8 mouse cellular contexts compared by ENCODE assay signal in the genomic region with DNA sequence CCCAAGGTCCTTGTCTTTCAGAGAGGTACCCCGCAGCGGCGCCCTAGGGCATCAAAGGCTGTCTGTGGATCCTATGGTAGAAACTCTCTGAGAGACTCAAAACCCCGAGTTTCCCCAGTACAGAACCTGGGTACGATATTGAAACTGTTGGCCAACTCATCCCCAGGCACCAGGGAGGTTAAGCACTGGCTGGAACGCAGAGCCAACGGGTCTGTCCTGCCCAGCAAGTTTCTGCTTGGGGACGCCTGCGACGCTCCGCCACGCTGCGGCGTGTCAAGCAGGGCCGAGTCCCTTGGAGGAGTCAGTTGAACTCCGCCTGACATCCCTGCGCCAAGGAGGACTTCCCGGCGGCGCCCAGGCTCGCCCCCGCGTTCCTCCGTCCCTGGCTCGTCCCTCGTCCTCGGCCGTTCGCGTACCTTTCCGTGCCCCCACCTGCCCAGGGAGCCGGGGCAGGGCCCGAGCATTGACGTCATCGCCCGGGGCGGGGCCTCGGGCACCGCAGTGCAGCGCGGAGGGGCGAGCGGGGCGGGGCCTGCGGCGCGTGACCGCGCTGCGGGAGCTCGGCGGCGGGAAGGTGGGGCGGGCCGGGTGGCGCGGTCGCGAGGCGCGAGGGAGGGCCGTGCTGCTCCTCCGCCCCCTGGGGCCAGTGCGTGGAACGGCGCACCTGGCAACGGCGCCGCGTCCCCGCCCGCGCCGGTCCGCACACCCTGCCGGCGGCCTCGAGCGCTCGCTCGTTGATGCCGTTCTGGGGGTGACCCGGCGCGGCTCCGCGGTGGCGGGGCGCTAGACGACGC. TPM values are rescaled to one million over a fixed set of nuclear protein-coding genes. Genes with fewer than 3 reads are reported as not detected.
A peak's percentile ranks its signal among the peaks of the same experiment; 100 is the strongest.
DNase-seq lines count a peak whose midpoint lies in the region; ATAC-seq lines count a peak whose summit lies in the region.

A gene (plus strand): TSS at position 577 of the 794 bp plus-strand sequence.

- H3K27me3 ChIP-seq in intestine, embryonic 16.5 days (replicated peaks; ENCODE audit: control insufficient read depth, insufficient read depth, low read length): peaks cover 3% of the 10 kb centered on the region; the same call in 1 of the 2 replicates

- peaks cover 14% of the 10 kb centered on the region for H3K4me1 ChIP-seq in intestine, embryonic 16.5 days (ENCODE audit: control insufficient read depth, insufficient read depth, low read length)

- peak within 1 kb of the TSS; percentile 84 for H3K9ac ChIP-seq in intestine, embryonic 16.5 days (ENCODE audit: low read depth, low read length)

- H3K4me2 ChIP-seq in intestine, embryonic 16.5 days (ENCODE audit: low read depth, low read length): peak within 1 kb of the TSS; percentile 95

- peak within 1 kb of the TSS; percentile 63 for H3K27ac ChIP-seq in intestine, embryonic 16.5 days (ENCODE audit: low read length)

- intact Hi-C loops in left cerebral cortex, postnatal 36 days (cut with DNase I): no loop called here

- peak within 1 kb of the TSS; percentile 82 for H3K4me3 ChIP-seq in intestine, embryonic 16.5 days (ENCODE audit: low read length)

- under 1% methylated on average over 83 of the region's 91 CpGs for WGBS in intestine, embryonic 16.5 days

- no peaks in the 10 kb centered on the region for H3K9me3 ChIP-seq in intestine, embryonic 16.5 days (ENCODE audit: control insufficient read depth, low read length)

- DNase-seq in adrenal gland, postnatal 25 days: peak; percentile 87
- peak; percentile 82 for DNase-seq in embryo, embryonic 11 days
- DNase-seq in gastrocnemius, postnatal 4 days (ENCODE audit: low spot score in 2 of 2): peak; percentile 39 to 50
- DNase-seq in left cerebral cortex, postnatal 36 days (ENCODE audit: low spot score in 2 of 2): peak; percentile 84 to 92
- peak; percentile 60 for DNase-seq in mesoderm, embryonic 11.5 days (ENCODE audit: low read depth, low spot score)
- DNase-seq in right cerebral cortex, postnatal 4 days: peak; percentile 78
- DNase-seq in yolk sac, embryonic 10.5 days (ENCODE audit: low spot score): peak; percentile 82

- H3K36me3 ChIP-seq in intestine, embryonic 16.5 days (ENCODE audit: control insufficient read depth, insufficient read depth, low read length): no peaks in the 10 kb centered on the region

- ATAC-seq in intestine, embryonic 16.5 days: peak; percentile 90

RNA-seq across cellular contexts. Expression of the gene that starts here (rescaled TPM):
- 8.6 and 9.8 TPM in 2 replicates for total RNA-seq in adrenal gland, postnatal 25 days (2021)
- total RNA-seq in gastrocnemius, postnatal 4 days (2021): 1 to 10 TPM in 1 of 2 experiments, under 1 TPM in 1; 0.98 to 1.7 TPM
- polyA plus RNA-seq in intestine, embryonic 16.5 days (2015; fragmentation: Nextera tagmentation; extraction: Ambion mirVana): 24.8 and 30.2 TPM in 2 replicates
- total RNA-seq in left cerebral cortex, postnatal 36 days (2021): 10 to 100 TPM; 77.5 to 94.7 TPM

Comparison
In these comparisons a context has a peak if more than half of its experiments do, and no peak if none do; other contexts are left out.
1. Peak in every context shown above with its lines: DNase-seq, ATAC-seq, H3K4me3 ChIP-seq and H3K27ac ChIP-seq.